Mouse (Mus musculus): Measurements from ENCODE around the gene Slc6a9.
A peak's percentile ranks its signal among the peaks of the same experiment; 100 is the strongest.

Slc6a9 gene

DNA sequence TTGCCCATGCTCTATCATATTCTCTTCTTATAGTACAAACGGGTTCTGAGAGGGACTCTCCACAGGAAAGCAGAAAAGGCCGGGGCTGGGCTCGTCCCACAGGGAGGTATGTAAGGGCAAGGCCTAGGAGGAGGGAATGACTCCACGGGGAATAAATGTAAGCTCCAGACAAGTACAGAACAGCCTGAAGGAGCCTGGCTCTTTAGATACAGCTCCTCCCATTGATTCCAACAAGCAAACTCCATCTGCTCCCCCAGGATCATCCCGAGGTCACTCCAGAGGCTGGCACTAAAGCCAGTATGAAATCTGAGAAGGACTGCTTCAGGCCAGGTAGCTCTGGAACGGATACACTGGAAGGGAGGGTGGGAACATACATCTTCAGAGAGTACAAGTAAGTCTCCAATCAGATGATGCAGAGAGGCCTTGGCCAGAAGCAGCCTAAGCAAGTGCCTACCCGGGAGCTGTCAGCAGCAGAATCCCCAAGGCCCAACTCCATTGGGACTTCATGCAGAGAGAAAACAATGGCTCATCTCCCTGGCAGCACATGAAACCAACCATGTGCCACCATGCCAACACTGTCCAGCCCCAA lies 78.5 kb downstream of the Slc6a9 start:
- DNase-seq (ENCODE audit: low spot score) = no peak

DNA sequence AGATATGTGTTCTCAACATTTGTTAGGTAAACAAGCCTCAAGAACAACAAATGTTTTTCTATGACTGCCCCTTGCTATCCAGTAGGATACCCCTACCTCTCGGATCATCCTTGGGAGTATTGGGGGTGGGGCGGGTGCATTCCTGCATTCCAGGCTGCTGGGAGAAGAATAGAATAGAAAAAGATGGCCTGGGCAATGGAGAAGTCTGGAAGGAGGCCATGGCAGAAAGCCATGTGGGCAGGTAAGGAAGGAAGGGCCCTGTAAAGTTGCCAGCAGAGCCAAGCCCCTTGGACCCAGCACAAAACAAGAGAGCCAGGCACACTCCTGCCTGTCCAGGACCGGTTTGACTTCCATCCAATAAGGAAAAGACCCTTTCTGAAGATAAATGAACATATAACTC lies 79.1 kb downstream of the Slc6a9 start:
- no peak for DNase-seq (ENCODE audit: low spot score)

- no peak for DNase-seq (ENCODE audit: low spot score)
Observed at GRCm38 (mm10) chr4:117914031-117914430, 79.7 kb downstream of the Slc6a9 start.

DNA sequence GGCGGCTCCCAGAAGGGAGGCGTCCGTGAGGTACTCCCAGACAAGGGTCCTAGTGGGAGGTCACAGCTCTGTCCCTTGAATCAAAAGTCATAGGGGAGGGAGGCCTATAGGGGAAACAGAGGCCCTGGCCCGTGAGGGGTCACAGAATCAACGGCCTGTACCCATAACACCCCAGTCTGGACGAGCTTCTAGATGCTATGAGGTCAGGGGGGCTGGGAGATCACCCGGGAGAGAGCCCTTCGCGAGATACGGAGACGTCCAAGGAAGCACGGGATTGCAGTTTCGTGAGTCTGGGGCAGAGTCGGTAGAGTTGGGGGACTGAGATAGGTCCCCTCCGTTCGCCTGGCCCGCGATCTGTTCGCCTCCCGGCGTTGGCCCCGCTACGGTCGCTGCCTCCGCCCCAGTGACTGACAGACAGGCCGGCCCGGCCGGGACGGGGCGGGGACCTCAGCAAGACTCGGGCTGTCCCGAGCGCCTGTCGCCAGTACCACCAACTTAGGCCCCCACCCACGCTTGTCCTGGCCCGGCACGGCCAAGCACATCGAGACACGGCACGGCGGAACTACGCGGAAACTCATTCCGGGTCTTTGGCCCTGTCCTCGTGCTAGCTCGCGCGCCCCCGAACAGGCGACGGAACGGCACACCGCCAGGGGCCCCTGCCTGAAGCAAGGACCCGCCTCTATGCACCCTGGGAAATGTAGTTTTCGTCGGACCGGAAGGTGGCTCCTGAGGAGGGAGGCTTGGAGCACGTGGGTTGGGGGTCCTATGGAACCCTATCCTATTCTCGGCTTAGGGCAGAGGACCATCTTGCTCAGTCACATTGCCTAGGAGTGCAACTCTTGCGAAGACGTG lies 80.5 kb downstream of the Slc6a9 start, which contains the start of gene Ipo13:
Ipo13 (minus strand) TSS at position 409 of the 852 bp plus-strand sequence.
- peak; percentile 92 for DNase-seq (ENCODE audit: low spot score)

GRCm38 (mm10) chr4:117915489-117916105 lies 81.3 kb downstream of the Slc6a9 start:
- no peak for DNase-seq (ENCODE audit: low spot score)

DNA sequence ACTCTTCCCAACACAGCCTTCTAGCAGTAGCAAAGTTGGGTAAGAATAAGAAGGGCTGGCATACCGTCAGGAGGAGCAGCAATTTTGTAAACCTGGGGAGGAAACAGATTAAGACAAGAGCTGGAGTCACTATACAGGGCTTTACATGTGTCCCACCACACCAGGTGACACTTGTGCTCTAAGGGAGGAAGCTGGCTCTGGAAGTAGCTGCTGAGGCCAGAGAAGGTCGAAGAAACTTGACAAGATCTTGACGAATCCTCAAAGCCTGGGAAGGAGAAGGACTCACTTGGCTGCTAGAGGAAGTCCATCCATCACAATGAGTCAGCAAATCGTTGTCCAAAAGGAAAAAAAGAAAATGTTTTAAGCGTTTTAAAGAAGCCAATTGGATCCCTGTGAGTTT lies 82.1 kb downstream of the Slc6a9 start:
- DNase-seq (ENCODE audit: low spot score) = no peak

GRCm38 (mm10) chr4:117917402-117917801 lies 83.1 kb downstream of the Slc6a9 start:
- DNase-seq (ENCODE audit: low spot score) = no peak

DNA sequence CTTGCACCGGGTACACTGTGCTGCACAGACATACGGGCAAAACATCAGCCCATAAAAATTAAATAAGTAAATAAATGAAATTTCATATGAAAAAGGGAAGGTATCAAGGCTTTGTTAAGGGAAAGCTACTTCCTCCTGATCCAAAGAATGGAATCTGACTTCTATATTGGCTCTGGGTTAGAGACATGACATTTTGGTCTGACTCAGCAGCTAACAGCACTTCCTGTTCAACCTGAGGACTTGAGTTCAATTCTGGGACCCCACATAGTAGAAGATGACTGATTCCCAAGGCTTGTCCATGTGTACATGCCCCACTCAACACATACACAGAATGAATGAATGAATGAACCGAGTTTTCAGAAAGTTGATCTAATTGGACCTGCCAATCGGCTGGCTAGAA lies 83.5 kb downstream of the Slc6a9 start:
- no peak for DNase-seq (ENCODE audit: low spot score)

- no peak for DNase-seq (ENCODE audit: low spot score)
Observed at GRCm38 (mm10) chr4:117918261-117918660, 84.0 kb downstream of the Slc6a9 start.

DNA sequence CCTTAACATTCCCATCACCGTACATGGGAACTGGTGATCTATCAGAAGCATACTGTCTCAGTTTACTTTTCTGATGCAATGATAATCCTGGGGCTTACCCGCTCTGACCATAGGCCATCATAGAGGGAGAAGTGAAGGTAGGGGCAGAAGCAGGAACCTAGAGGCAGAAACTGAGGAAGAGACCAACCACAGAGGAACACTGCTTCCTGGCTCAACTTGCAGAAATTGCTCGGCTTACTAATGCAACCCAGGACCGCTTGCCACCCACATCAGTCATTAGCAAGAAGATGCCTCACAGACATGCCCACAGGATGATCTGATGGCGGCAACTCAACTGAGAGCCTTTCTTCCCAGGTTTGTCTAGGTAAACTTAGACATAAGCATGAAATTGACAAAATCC lies 84.5 kb downstream of the Slc6a9 start:
- no peak for DNase-seq (ENCODE audit: low spot score)

GRCm38 (mm10) chr4:117921358-117921757 lies 87.1 kb downstream of the Slc6a9 start:
- DNase-seq (ENCODE audit: low spot score) = no peak

DNA sequence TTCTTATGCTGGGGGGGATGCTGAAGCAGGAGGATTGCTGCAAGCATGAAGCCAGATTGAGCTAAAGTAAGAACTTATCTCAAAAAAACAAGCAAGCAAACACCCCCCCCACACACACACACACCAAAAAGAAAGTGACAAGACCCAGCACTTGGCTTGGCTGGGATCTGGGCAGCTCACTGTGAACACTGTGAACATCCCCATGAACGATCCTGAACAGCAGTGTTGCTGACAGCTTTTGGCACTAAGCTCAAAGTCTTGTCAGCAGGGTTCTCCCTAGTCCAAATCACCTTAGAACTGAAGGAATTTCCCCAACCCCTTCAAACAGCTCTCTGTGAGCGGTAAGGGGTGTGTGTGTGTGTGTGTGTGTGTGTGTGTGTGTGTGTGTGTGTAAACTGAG lies 89.1 kb downstream of the Slc6a9 start:
- DNase-seq (ENCODE audit: low spot score) = no peak
